Mouse (Mus musculus): ENCODE data around the gene Prpf38a. TPM values are rescaled to one million over a fixed set of nuclear protein-coding genes. Genes with fewer than 3 reads are reported as not detected.

Prpf38a gene
- polyA plus RNA-seq, 2 experiments: 51.7 to 78.1 TPM

GRCm38 (mm10) chr4:108619165-108619564, 40.0 kb upstream of the Prpf38a start:
- ATAC-seq (ENCODE audit: low FRiP score, low read depth): peak; percentile 16
- Histone ChIP-seq H3K9ac (ENCODE audit: low read depth, low read length, severe bottlenecking) (peak overlapping the region; percentile 87), H3K27me3 (ENCODE audit: control insufficient read depth, insufficient read depth, low read length) (no peaks in the 10 kb centered on the region), H3K4me3 (replicated peaks; ENCODE audit: low read length) (peak overlapping the region; percentile 74), H3K9me3 (ENCODE audit: control insufficient read depth, low read length) (no peaks in the 10 kb centered on the region), H3K4me1 (ENCODE audit: control insufficient read depth, insufficient read depth, low read length) (peaks cover 12% of the 10 kb centered on the region), H3K4me2 (replicated peaks; ENCODE audit: low read depth, low read length, severe bottlenecking) (peak overlapping the region; percentile 83), H3K27ac (replicated peaks; ENCODE audit: low read depth, low read length) (peak overlapping the region; percentile 92), H3K36me3 (ENCODE audit: control insufficient read depth, insufficient read depth, low read length) (peaks cover 6% of the 10 kb centered on the region)
- no peak for TF ChIP-seq POLR2A (IDR thresholded peaks at IDR 0.05; ENCODE audit: borderline replicate concordance, extremely low read depth, insufficient read depth, insufficient read length)
- 0% methylated on average over 10 of the region's 10 CpGs for WGBS
- peak; percentile 31 for DNase-seq (ENCODE audit: low spot score)

- Histone ChIP-seq H3K4me1 (ENCODE audit: control insufficient read depth, insufficient read depth, low read length) (peaks cover 12% of the 10 kb centered on the region), H3K4me3 (replicated peaks; ENCODE audit: low read length) (peak overlapping the region; percentile 74; the same call in 1 of the 2 replicates), H3K4me2 (replicated peaks; ENCODE audit: low read depth, low read length, severe bottlenecking) (peak overlapping the region; percentile 83), H3K27ac (replicated peaks; ENCODE audit: low read depth, low read length) (peak overlapping the region; percentile 92; the same call in 1 of the 2 replicates), H3K27me3 (ENCODE audit: control insufficient read depth, insufficient read depth, low read length) (no peaks in the 10 kb centered on the region), H3K9ac (ENCODE audit: low read depth, low read length, severe bottlenecking) (peak overlapping the region; percentile 87; the same call in 1 of the 2 replicates), H3K9me3 (ENCODE audit: control insufficient read depth, low read length) (no peaks in the 10 kb centered on the region), H3K36me3 (ENCODE audit: control insufficient read depth, insufficient read depth, low read length) (0 out of 2 replicates have a peak, but pooled peaks cover 2% of the 10 kb centered on the region)
- ATAC-seq (ENCODE audit: low FRiP score, low read depth): no peak
- no peak for DNase-seq (ENCODE audit: low spot score)
- WGBS: 65% methylated on average over 4 of the region's 4 CpGs
- no peak for TF ChIP-seq POLR2A (IDR thresholded peaks at IDR 0.05; ENCODE audit: borderline replicate concordance, extremely low read depth, insufficient read depth, insufficient read length)
Observed at GRCm38 (mm10) chr4:108618586-108618985, 39.5 kb upstream of the Prpf38a start.

- DNase-seq (ENCODE audit: low spot score) (no peak), ATAC-seq (ENCODE audit: low FRiP score, low read depth) (no peak)
- Histone ChIP-seq H3K4me1 (ENCODE audit: control insufficient read depth, insufficient read depth, low read length) (no peaks in the 10 kb centered on the region), H3K4me3 (replicated peaks; ENCODE audit: low read length) (no peak overlapping the region), H3K36me3 (ENCODE audit: control insufficient read depth, insufficient read depth, low read length) (peaks cover 17% of the 10 kb centered on the region), H3K27ac (replicated peaks; ENCODE audit: low read depth, low read length) (no peak overlapping the region), H3K9ac (ENCODE audit: low read depth, low read length, severe bottlenecking) (no peak overlapping the region), H3K9me3 (ENCODE audit: control insufficient read depth, low read length) (no peaks in the 10 kb centered on the region), H3K27me3 (ENCODE audit: control insufficient read depth, insufficient read depth, low read length) (no peaks in the 10 kb centered on the region), H3K4me2 (replicated peaks; ENCODE audit: low read depth, low read length, severe bottlenecking) (no peak overlapping the region)
- no peak for TF ChIP-seq POLR2A (IDR thresholded peaks at IDR 0.05; ENCODE audit: borderline replicate concordance, extremely low read depth, insufficient read depth, insufficient read length)
- 88% methylated on average over 5 of the region's 5 CpGs for WGBS
Observed at GRCm38 (mm10) chr4:108610935-108611334, 31.8 kb upstream of the Prpf38a start.

GRCm38 (mm10) chr4:108608651-108609050, 29.5 kb upstream of the Prpf38a start:
- no peak overlapping the region for H3K9ac ChIP-seq (ENCODE audit: low read depth, low read length, severe bottlenecking)
- DNase-seq (ENCODE audit: low spot score) (no peak), ATAC-seq (ENCODE audit: low FRiP score, low read depth) (no peak)
- no peaks in the 10 kb centered on the region for H3K9me3 ChIP-seq (ENCODE audit: control insufficient read depth, low read length)
- H3K36me3 ChIP-seq (ENCODE audit: control insufficient read depth, insufficient read depth, low read length): peaks cover 37% of the 10 kb centered on the region
- no peak overlapping the region for H3K4me3 ChIP-seq (replicated peaks; ENCODE audit: low read length)
- H3K4me1 ChIP-seq (ENCODE audit: control insufficient read depth, insufficient read depth, low read length): no peaks in the 10 kb centered on the region
- H3K27me3 ChIP-seq (ENCODE audit: control insufficient read depth, insufficient read depth, low read length): no peaks in the 10 kb centered on the region
- TF ChIP-seq POLR2A (IDR thresholded peaks at IDR 0.05; ENCODE audit: borderline replicate concordance, extremely low read depth, insufficient read depth, insufficient read length): no peak
- H3K4me2 ChIP-seq (replicated peaks; ENCODE audit: low read depth, low read length, severe bottlenecking): no peak overlapping the region
- H3K27ac ChIP-seq (replicated peaks; ENCODE audit: low read depth, low read length): no peak overlapping the region
- WGBS: 87% methylated on average over 3 of the region's 3 CpGs

DNA sequence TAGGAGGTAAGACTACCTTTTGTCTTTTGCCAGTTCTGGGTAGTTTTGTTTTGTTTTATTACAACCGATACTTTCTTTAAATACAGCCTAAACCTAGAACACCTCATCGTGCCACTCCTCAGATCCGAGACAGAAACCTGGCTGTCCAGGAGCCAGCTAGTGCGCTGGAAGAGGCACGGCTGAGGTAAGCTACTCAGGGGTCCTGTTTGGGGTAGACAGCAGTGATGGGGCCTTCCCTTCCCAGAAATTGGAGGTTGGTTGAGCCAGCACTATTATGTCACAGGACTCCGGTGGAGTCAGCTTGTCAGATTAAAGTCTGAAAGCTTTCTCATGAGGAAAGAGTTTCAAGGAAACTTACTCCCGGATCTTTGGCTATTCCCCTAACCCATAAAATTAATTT, 22.7 kb upstream of the Prpf38a start:
- Histone ChIP-seq H3K4me1 (ENCODE audit: control insufficient read depth, insufficient read depth, low read length) (no peaks in the 10 kb centered on the region), H3K9me3 (ENCODE audit: control insufficient read depth, low read length) (no peaks in the 10 kb centered on the region), H3K4me2 (replicated peaks; ENCODE audit: low read depth, low read length, severe bottlenecking) (no peak overlapping the region), H3K9ac (ENCODE audit: low read depth, low read length, severe bottlenecking) (no peak overlapping the region), H3K4me3 (replicated peaks; ENCODE audit: low read length) (no peak overlapping the region), H3K36me3 (ENCODE audit: control insufficient read depth, insufficient read depth, low read length) (peaks cover 52% of the 10 kb centered on the region), H3K27ac (replicated peaks; ENCODE audit: low read depth, low read length) (no peak overlapping the region), H3K27me3 (ENCODE audit: control insufficient read depth, insufficient read depth, low read length) (no peaks in the 10 kb centered on the region)
- DNase-seq (ENCODE audit: low spot score) (no peak), ATAC-seq (ENCODE audit: low FRiP score, low read depth) (no peak)
- TF ChIP-seq POLR2A (IDR thresholded peaks at IDR 0.05; ENCODE audit: borderline replicate concordance, extremely low read depth, insufficient read depth, insufficient read length): no peak
- WGBS: 94% methylated on average over 7 of the region's 7 CpGs

DNA sequence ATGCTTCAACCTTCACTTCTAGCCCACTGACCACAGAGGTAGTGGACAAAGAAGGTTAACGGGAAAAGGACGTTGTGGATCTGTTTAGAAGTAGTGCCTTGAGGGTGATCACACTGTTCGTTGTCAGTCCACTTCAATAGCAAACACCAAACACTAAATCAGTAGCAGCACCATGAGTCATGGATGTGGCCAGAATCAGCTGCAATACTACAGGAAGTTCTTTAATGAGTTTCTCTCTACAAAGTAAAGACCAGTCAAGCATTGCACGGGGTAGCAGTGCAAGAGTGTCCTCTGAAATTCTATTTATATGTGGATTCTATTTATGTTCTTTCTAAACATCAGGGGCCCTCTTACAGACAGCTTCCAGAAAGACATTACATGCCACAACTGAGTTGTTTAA, 19.2 kb upstream of the Prpf38a start:
- Histone ChIP-seq H3K27me3 (ENCODE audit: control insufficient read depth, insufficient read depth, low read length) (no peaks in the 10 kb centered on the region), H3K4me3 (replicated peaks; ENCODE audit: low read length) (no peak overlapping the region), H3K9me3 (ENCODE audit: control insufficient read depth, low read length) (no peaks in the 10 kb centered on the region), H3K27ac (replicated peaks; ENCODE audit: low read depth, low read length) (no peak overlapping the region), H3K9ac (ENCODE audit: low read depth, low read length, severe bottlenecking) (no peak overlapping the region), H3K4me1 (ENCODE audit: control insufficient read depth, insufficient read depth, low read length) (no peaks in the 10 kb centered on the region), H3K36me3 (ENCODE audit: control insufficient read depth, insufficient read depth, low read length) (peaks cover 30% of the 10 kb centered on the region), H3K4me2 (replicated peaks; ENCODE audit: low read depth, low read length, severe bottlenecking) (no peak overlapping the region)
- DNase-seq (ENCODE audit: low spot score) (no peak), ATAC-seq (ENCODE audit: low FRiP score, low read depth) (no peak)
- no peak for TF ChIP-seq POLR2A (IDR thresholded peaks at IDR 0.05; ENCODE audit: borderline replicate concordance, extremely low read depth, insufficient read depth, insufficient read length)
- WGBS: 86% methylated on average over 4 of the region's 4 CpGs
